Mouse (Mus musculus) liver, adult 2 months (tissue): ENCODE results near the gene Dpyd. TPM values are rescaled to one million over a fixed set of nuclear protein-coding genes. Genes with fewer than 3 reads are reported as not detected.

Experiments
- DNase-seq: peaks from one replicate; pipeline ENCODE4 v3.0.0-alpha.2; 2011; ENCODE audit warnings: low read depth, low spot score; ENCODE audit errors: extremely low read depth
- H3K27ac ChIP-seq: fragments of 200-500 bp; replicated peaks from 2 replicates; pipeline ENCODE4 v1.5.1; 2012; ENCODE audit warnings: low read depth, mild to moderate bottlenecking, control low read depth, inconsistent platforms, low read length; ENCODE audit not compliant: insufficient read depth
- H3K27me3 ChIP-seq: fragments of 200-500 bp; 2 replicates; pipeline ENCODE4 v1.6.1; 2012; ENCODE audit warnings: mild to moderate bottlenecking, moderate library complexity, low read length, inconsistent platforms; ENCODE audit not compliant: control insufficient read depth, insufficient read depth
- H3K36me3 ChIP-seq: fragments of 200-500 bp; 2 replicates; pipeline ENCODE4 v1.6.1; 2012; ENCODE audit warnings: low read length, inconsistent platforms; ENCODE audit not compliant: control insufficient read depth, insufficient read depth
- H3K4me1 ChIP-seq: fragments of 200-500 bp; 2 replicates; pipeline ENCODE4 v1.6.1; 2011; ENCODE audit warnings: low read length; ENCODE audit not compliant: control insufficient read depth, insufficient read depth
- H3K4me3 ChIP-seq: fragments of 200-500 bp; 2 replicates; pipeline ENCODE4 v1.5.1; 2011; ENCODE audit warnings: low read depth, mild to moderate bottlenecking, control low read depth, low read length, moderate library complexity; ENCODE audit not compliant: insufficient read depth
- H3K79me2 ChIP-seq: fragments of 200-500 bp; 2 replicates; pipeline ENCODE4 v1.6.1; 2012; ENCODE audit warnings: inconsistent platforms, mild to moderate bottlenecking, low read length, moderate library complexity; ENCODE audit not compliant: control insufficient read depth, insufficient read depth
- H3K9ac ChIP-seq: fragments of 200-500 bp; 2 replicates; pipeline ENCODE4 v1.6.1; 2012; ENCODE audit warnings: low read depth, mild to moderate bottlenecking, control low read depth, inconsistent platforms, low read length
- CTCF ChIP-seq: fragments of 200-500 bp; IDR thresholded peaks from 2 replicates; pipeline ENCODE4 v1.5.1; 2011; ENCODE audit warnings: low read depth, low read length, control low read depth
- POLR2A ChIP-seq: fragments of 200-500 bp; IDR thresholded peaks from 2 replicates; pipeline ENCODE4 v1.6.1; 2011; ENCODE audit warnings: low read length, control low read depth; ENCODE audit not compliant: insufficient read depth; ENCODE audit errors: extremely low read depth
- WGBS: fragments of 180-500 bp; shearing (Covaris S2); methylation state at CpG from one replicate; pipeline ENCODE4 v1.1.7; 2018; 5-methylcytosine and 5-hydroxymethylcytosine counted together
- polyA plus RNA-seq: library from polyadenylated mRNA; depleted of rRNA; stranded (reverse); fragments of >200 nt; gene quantifications from 2 replicates; pipeline ENCODE4 v1.2.3, GENCODE M21; 2012
- total RNA-seq: library from RNA; depleted of rRNA; stranded (reverse); fragments of >200 nt; gene quantifications from 2 replicates; pipeline ENCODE4 v1.2.3, GENCODE M21; 2014

Dpyd gene
- total and polyA plus RNA-seq, 2 experiments: 65.4 to 470 TPM

GRCm38 (mm10) chr3:119063214-119063613 is 501.3 kb downstream of the Dpyd start:
- H3K9ac ChIP-seq: no peak overlapping the region
- 37% methylated on average over 4 of the region's 4 CpGs for WGBS

DNA sequence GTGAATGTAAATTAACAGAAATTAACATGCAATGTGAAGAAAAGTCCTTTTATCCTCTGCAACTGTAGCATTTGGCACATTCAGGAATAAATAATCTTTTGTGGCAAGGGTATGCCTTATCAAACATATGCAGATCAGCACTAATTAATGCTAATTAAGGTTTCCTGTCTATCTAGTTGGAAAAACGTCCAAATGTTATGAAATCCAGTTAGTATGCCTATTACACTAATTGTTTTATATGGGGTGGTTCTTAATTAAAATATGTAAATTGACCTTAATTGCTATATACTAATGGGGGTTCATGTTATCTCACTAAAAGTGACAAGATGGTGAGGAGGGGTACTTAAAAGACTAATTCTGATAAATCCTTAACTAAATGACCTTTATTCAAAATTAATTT is 501.7 kb downstream of the Dpyd start:
- Histone ChIP-seq H3K4me3 (no peak overlapping the region), H3K4me1 (no peaks in the 10 kb centered on the region), H3K79me2 (no peaks in the 10 kb centered on the region; the same call in 1 of the 2 replicates), H3K27ac (no peak overlapping the region), H3K36me3 (peaks cover 21% of the 10 kb centered on the region), H3K9ac (no peak overlapping the region), H3K27me3 (no peaks in the 10 kb centered on the region)
- no peak for TF ChIP-seq POLR2A
- no peak for TF ChIP-seq CTCF
- DNase-seq: no peak
- 45% methylated on average over 1 of the region's 1 CpGs for WGBS

More at GRCm38 (mm10) chr3:119063214-119063613, 501.3 kb downstream of the Dpyd start:
- no peak overlapping the region for H3K4me3 ChIP-seq
- H3K4me1 ChIP-seq: no peaks in the 10 kb centered on the region
- no peak overlapping the region for H3K27ac ChIP-seq
- no peaks in the 10 kb centered on the region for H3K27me3 ChIP-seq
- TF ChIP-seq CTCF (no peak), POLR2A (no peak)
- H3K36me3 ChIP-seq: peaks cover 19% of the 10 kb centered on the region
- peak; percentile 24 for DNase-seq
- H3K79me2 ChIP-seq: no peaks in the 10 kb centered on the region; the same call in 1 of the 2 replicates

GRCm38 (mm10) chr3:119064746-119065145 is 502.8 kb downstream of the Dpyd start:
- no peaks in the 10 kb centered on the region for H3K4me1 ChIP-seq
- peaks cover 21% of the 10 kb centered on the region for H3K36me3 ChIP-seq
- H3K9ac ChIP-seq: no peak overlapping the region
- 86% methylated on average over 7 of the region's 7 CpGs for WGBS
- H3K27ac ChIP-seq: no peak overlapping the region
- DNase-seq: no peak
- H3K4me3 ChIP-seq: no peak overlapping the region
- TF ChIP-seq CTCF: no peak
- no peak for TF ChIP-seq POLR2A
- H3K79me2 ChIP-seq: no peaks in the 10 kb centered on the region; the same call in 1 of the 2 replicates
- no peaks in the 10 kb centered on the region for H3K27me3 ChIP-seq

GRCm38 (mm10) chr3:119067221-119067620 is 505.3 kb downstream of the Dpyd start:
- TF ChIP-seq POLR2A (no peak), CTCF (no peak)
- no peak for DNase-seq
- Histone ChIP-seq H3K27ac (no peak overlapping the region), H3K27me3 (no peaks in the 10 kb centered on the region), H3K4me3 (no peak overlapping the region), H3K79me2 (no peaks in the 10 kb centered on the region; the same call in 1 of the 2 replicates), H3K9ac (no peak overlapping the region), H3K36me3 (peaks cover 24% of the 10 kb centered on the region), H3K4me1 (no peaks in the 10 kb centered on the region)
- 92% methylated on average over 9 of the region's 9 CpGs for WGBS

- Histone ChIP-seq H3K27me3 (no peaks in the 10 kb centered on the region), H3K4me3 (no peak overlapping the region), H3K36me3 (no peaks in the 10 kb centered on the region), H3K27ac (no peak overlapping the region), H3K9ac (no peak overlapping the region), H3K4me1 (no peaks in the 10 kb centered on the region), H3K79me2 (no peaks in the 10 kb centered on the region)
- peak; percentile 47 for DNase-seq
- WGBS: 11% methylated on average over 1 of the region's 1 CpGs
- TF ChIP-seq CTCF (no peak), POLR2A (no peak)
These were observed 524.7 kb downstream of the Dpyd start for GRCm38 (mm10) chr3:119086618-119087017.

GRCm38 (mm10) chr3:119095223-119095886 is 533.4 kb downstream of the Dpyd start:
- no peaks in the 10 kb centered on the region; the same call in none of the 2 replicates for H3K36me3 ChIP-seq
- no peaks in the 10 kb centered on the region for H3K27me3 ChIP-seq
- TF ChIP-seq POLR2A: no peak
- TF ChIP-seq CTCF: no peak
- no peak for DNase-seq
- H3K9ac ChIP-seq: no peak overlapping the region
- no peaks in the 10 kb centered on the region for H3K4me1 ChIP-seq
- no peak overlapping the region for H3K4me3 ChIP-seq
- no peaks in the 10 kb centered on the region for H3K79me2 ChIP-seq
- no peak overlapping the region for H3K27ac ChIP-seq
- WGBS: 93% methylated on average over 5 of the region's 5 CpGs
